Mouse (Mus musculus) heart, adult 18-20 months (tissue): ENCODE data around the gene Mab21l2. TPM values are rescaled to one million over a fixed set of nuclear protein-coding genes. Genes with fewer than 3 reads are reported as not detected.

ENCODE experiments used
- DNase-seq, 2 experiments: peaks; one replicate each; pipeline ENCODE4 v3.0.0; 2021 to 2022; ENCODE audit warnings: mixed read lengths in 1 of 2
- total RNA-seq, 2 experiments: library from RNA; stranded (reverse); gene quantifications; 2 replicates each; pipeline ENCODE4 v1.2.3; 2021

Gene Mab21l2
- total RNA-seq, 2 experiments from 2014 or later = 0.17 TPM; not detected in 1

- no peak for DNase-seq
Measured at GRCm38 (mm10) chr3:86539555-86540168, 8.8 kb downstream of the Mab21l2 start.

DNA sequence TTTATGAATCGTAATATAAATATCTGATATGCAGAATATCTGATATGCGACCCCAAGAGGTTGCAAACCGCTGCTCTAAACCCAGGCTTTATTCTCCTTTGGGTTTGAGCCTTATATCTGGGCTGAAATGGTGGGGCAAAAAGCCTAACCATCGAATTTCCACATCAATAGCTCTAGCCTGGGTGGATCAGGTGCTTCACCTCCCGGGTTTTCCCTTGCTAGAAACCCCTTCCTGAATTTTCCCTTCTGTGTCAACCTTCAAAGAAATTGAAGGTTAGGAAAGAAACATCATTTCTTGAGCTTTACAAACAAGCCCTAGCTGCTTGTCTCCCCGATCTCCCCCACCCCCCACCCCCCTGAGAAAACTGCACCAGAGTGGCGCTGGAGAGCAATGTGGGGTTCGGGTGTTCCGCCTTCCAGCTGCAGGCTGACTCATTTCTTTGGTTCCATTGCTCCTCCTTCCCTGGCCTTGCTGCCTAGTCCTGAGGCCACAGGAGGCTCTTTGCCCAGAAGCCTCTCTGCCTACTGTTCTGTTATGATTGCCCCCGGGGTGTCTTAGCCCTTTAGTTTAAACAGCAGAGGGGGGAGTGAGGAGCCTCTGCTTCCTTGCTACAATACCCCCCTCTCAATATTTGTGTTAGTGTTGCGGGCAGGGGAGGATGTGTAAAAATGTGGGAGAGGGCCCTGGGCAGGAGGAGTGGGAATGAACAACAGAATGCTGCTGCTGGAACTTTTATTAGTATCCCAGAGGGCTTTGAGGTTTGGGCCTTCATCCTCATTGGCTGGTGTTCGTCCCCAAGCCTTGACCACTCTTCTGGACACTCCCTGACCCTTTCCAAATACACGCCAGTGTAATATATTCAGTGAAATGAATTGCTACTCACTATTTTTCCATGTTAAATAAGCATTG, 9.5 kb downstream of the Mab21l2 start:
- no peak for DNase-seq

- DNase-seq = no peak
Measured at GRCm38 (mm10) chr3:86536751-86537150, 11.7 kb downstream of the Mab21l2 start.

- no peak for DNase-seq
Measured at GRCm38 (mm10) chr3:86531531-86532269, 16.7 kb downstream of the Mab21l2 start.

DNA sequence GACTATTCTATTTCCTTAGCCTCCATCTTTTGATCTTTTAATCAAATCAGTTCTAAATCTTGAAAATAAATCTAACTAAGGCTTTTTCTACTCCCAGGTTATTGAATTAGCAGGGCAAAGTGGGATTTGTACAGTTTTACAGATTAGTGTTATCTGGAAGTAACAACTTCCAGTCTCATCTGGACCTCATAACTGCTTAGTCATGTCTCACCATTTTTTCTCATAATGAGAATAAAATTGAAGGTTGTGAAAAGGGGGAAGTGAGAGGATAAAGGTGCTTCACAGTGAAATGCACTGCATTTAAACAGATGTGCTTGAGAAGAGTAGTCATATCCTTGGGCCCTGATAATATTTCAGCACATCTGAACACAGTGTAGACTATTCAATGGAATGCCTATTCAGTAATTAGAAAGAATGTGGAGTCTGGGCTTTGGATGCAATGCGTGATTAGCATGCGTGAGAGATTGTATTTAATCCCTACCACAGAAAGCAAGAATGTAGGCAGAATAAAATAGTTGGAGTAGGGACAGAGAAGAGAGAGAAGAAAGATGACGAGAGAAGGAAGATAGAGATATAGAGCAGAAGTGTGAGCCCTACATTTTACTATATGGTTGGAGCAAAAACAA, 25.4 kb downstream of the Mab21l2 start:
- DNase-seq = no peak

GRCm38 (mm10) chr3:86518506-86519109, 29.8 kb downstream of the Mab21l2 start:
- DNase-seq = no peak

- DNase-seq = no peak
Measured at GRCm38 (mm10) chr3:86500586-86500985, 47.8 kb downstream of the Mab21l2 start.
